Mouse (Mus musculus) right cerebral cortex, postnatal 36 days (tissue): ENCODE measurements around the gene Gprin2.

Experiments
- DNase-seq, 2 experiments: peaks; one replicate each; pipeline ENCODE4 v3.0.0; 2022; ENCODE audit warnings: low spot score in 2 of 2, mixed read lengths in 1 of 2

The Gprin2 gene

GRCm38 (mm10) chr14:34201231-34202035, at the start of gene Gprin2:
Gene Gprin2 (minus strand): TSS chr14:34201653.
- no peak for DNase-seq

GRCm38 (mm10) chr14:34240676-34241075, 39.2 kb upstream of the Gprin2 start:
- no peak for DNase-seq

GRCm38 (mm10) chr14:34240263-34240662, 38.8 kb upstream of the Gprin2 start:
- no peak for DNase-seq

- DNase-seq = peak in 1 of 2 experiments; percentile 20
Measured at GRCm38 (mm10) chr14:34234630-34235380, 33.4 kb upstream of the Gprin2 start.

- no peak for DNase-seq
Measured at GRCm38 (mm10) chr14:34233846-34234245, 32.4 kb upstream of the Gprin2 start.

- DNase-seq = no peak
Measured at GRCm38 (mm10) chr14:34232866-34233680, 31.6 kb upstream of the Gprin2 start.

- DNase-seq = no peak
Measured at GRCm38 (mm10) chr14:34232340-34232739, 30.9 kb upstream of the Gprin2 start.

GRCm38 (mm10) chr14:34228830-34229506, 27.5 kb upstream of the Gprin2 start:
- DNase-seq = no peak

- no peak for DNase-seq
Measured at GRCm38 (mm10) chr14:34227981-34228380, 26.5 kb upstream of the Gprin2 start.

- no peak for DNase-seq
Measured at GRCm38 (mm10) chr14:34226566-34226965, 25.1 kb upstream of the Gprin2 start.

GRCm38 (mm10) chr14:34225986-34226385, 24.5 kb upstream of the Gprin2 start:
- no peak for DNase-seq

GRCm38 (mm10) chr14:34223362-34223898, 22.0 kb upstream of the Gprin2 start:
- DNase-seq = no peak

GRCm38 (mm10) chr14:34221416-34222077, 20.1 kb upstream of the Gprin2 start:
- no peak for DNase-seq

- no peak for DNase-seq
Measured at GRCm38 (mm10) chr14:34220426-34220825, 19.0 kb upstream of the Gprin2 start.

GRCm38 (mm10) chr14:34219786-34220198, 18.3 kb upstream of the Gprin2 start:
- DNase-seq = no peak

- DNase-seq = no peak
Measured at GRCm38 (mm10) chr14:34219295-34219694, 17.8 kb upstream of the Gprin2 start, which contains the start of gene Syt15. Gene Syt15 (plus strand): TSS chr14:34219595.

GRCm38 (mm10) chr14:34215451-34216127, 14.1 kb upstream of the Gprin2 start:
- no peak for DNase-seq

- no peak for DNase-seq
Measured at GRCm38 (mm10) chr14:34209942-34210341, 8.5 kb upstream of the Gprin2 start.

GRCm38 (mm10) chr14:34209080-34209479, 7.6 kb upstream of the Gprin2 start:
- DNase-seq = no peak

- DNase-seq = no peak
Measured at GRCm38 (mm10) chr14:34208651-34209050, 7.2 kb upstream of the Gprin2 start.
